Mouse (Mus musculus) brain, embryonic 14.5 days (tissue): ENCODE results near the gene Dnah3. TPM values are rescaled to one million over a fixed set of nuclear protein-coding genes. Genes with fewer than 3 reads are reported as not detected.

Source experiments
- DNase-seq: peaks from one replicate; pipeline ENCODE4 v3.0.0-alpha.2; 2011; ENCODE audit warnings: low read depth
- CTCF ChIP-seq: fragments of 200-500 bp; IDR thresholded peaks from 2 replicates; pipeline ENCODE4 v1.5.1; 2012; ENCODE audit warnings: inconsistent platforms, mild to moderate bottlenecking, moderate library complexity, borderline replicate concordance; ENCODE audit not compliant: insufficient read depth, insufficient read length; ENCODE audit errors: extremely low read depth
- POLR2A ChIP-seq: fragments of 200-500 bp; IDR thresholded peaks from 2 replicates; pipeline ENCODE4 v1.6.1; 2012; ENCODE audit warnings: mild to moderate bottlenecking, inconsistent platforms, borderline replicate concordance; ENCODE audit not compliant: poor library complexity, insufficient read depth, insufficient read length, severe bottlenecking; ENCODE audit errors: extremely low read depth
- polyA plus RNA-seq: library from polyadenylated mRNA; depleted of rRNA; stranded (reverse); fragments of >200 nt; gene quantifications from 2 replicates; pipeline ENCODE4 v1.2.3, GENCODE M21; 2012; rRNA removed

Gene Dnah3
- polyA plus RNA-seq: 0.10 and 0.15 TPM in 2 replicates

DNA sequence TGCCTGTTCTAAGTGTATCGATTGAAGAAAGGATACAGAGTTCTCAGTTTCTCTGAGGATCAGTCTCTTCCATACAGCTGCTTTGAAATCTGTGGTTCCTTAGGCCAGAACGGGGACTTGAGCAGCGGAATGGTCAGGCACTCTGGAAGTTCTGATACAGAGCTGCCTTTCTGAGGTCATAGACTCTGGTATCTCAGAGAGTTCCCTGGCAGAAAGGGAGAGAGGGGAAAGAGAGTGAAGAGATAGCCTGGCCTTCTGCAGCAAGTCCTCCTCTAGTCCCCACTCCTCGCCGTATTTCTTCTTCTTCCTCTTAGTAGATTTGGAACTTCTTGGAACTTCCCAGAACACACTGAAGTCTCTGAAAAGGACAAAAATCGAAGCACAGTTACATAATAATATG is at the start of gene Dnah3:
Gene Dnah3 (minus strand): TSS at position 101 of the 400 bp plus-strand sequence.
- DNase-seq: no peak
- TF ChIP-seq POLR2A (no peak), CTCF (no peak)

DNA sequence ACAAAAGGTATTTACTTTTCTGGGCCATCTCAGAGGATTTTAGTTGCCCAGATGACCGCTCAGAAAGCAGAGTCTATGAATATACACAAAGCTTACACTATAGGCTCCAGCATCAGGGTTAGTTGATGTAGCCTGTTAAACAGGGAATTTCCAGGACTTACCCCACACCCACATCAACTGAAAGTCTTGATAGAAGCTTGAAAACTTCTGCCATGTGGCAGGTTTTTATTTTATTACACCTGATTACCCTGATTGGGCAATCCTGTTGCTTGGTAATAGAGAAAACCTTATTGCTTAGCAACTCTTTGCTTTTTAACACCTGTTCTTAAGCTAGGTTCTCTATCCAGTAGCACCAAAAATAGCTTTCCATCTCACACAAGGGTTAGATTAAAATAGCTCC is 47.7 kb upstream of the Dnah3 start:
- DNase-seq: no peak

DNA sequence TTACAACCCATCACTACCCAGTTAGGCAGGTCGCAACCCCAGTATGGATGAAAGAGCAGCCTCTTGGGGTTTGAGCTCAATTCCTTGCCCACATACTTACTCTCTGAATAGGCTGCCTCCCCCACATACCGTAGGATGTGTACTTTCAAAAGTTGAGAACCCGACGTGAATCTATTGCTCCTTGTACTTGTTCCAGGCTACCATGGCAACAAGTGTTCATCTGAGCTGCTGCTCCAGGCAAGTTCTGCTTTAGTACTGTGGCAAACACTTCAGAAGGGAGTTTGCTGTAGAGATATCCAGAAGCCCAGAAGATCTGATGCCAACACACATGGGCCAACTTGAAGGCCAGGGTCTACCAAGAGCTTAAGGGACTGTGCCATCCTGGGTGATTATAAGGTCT is 33.9 kb upstream of the Dnah3 start:
- TF ChIP-seq CTCF (no peak), POLR2A (no peak)
- no peak for DNase-seq

More for the DNA sequence above, 47.7 kb upstream of the Dnah3 start:
- TF ChIP-seq CTCF (no peak), POLR2A (no peak)

DNA sequence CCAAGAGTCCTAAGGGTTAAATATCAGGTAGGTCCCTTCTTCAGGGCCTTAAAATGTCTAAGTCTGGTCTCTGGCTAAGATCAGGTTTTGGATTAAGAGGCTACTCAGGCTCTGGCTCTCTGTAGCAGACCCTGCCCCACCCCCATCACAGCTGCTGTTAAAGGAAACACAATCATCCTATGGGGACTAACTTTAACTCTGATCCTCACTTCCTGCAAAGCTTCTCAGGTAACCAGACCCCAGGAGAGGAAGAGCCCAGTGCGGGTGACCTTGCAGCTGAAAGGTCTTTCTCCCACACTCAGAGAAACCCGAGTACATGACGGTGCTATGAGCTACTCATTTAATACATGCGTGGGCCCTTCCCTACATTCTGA is 32.6 kb upstream of the Dnah3 start:
- TF ChIP-seq POLR2A (no peak), CTCF (no peak)
- DNase-seq: peak; percentile 2

DNA sequence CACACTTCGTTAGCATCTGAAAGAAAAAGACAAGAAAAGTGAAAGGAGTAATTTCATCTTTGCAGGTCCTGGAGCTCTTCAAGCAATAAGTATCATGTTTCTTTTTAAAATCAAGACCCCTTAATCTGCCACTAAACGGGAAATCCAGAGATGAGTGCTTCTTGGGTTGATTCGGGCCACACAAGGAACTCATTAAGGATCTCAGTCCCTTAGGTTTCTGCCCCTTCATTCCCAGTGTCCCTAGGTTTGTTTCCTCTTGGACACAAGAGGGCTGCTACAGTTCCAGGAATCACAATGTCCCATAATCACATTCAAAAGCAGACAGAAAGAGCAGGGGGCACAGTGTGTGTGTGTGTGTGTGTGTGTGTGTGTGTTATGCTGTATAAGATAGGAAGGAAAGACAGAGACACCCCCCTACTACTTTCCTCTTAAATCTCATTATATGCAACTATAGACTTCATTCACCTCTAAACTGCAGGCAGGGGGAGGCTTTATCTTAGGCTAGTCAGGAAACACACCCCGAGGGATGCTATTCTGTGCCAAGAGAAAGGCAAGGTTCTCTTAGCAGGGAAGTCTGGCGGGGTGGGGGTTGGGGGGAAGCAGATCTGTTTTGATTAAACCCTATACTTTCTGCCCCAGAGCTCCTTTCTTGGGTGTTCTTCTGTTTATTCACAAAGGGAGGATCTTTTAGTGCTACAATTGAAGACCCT is 32.1 kb upstream of the Dnah3 start:
- peak; percentile 35 for DNase-seq
- TF ChIP-seq CTCF (no peak), POLR2A (no peak)

DNA sequence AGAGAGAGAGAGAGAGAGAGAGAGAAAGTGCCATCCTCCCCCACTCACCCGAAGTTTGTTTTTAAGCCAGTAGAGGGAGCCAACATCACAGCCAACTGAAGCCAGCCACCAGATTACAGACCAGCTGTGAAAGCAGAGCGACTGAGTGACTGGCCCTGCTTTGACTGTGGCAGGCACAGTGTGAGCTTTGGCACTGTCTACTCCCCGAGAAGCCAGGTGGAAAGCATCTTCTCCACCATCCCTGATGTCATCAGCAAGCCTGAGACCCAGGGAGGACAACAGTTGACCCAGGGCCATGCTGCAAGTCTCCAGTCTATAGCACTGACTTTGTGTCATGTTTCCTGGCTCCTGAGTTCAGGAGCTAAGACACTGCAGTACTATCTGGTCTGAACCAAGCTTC is 29.8 kb upstream of the Dnah3 start:
- TF ChIP-seq CTCF: peak; percentile 89
- no peak for TF ChIP-seq POLR2A
- peak; percentile 84 for DNase-seq

DNA sequence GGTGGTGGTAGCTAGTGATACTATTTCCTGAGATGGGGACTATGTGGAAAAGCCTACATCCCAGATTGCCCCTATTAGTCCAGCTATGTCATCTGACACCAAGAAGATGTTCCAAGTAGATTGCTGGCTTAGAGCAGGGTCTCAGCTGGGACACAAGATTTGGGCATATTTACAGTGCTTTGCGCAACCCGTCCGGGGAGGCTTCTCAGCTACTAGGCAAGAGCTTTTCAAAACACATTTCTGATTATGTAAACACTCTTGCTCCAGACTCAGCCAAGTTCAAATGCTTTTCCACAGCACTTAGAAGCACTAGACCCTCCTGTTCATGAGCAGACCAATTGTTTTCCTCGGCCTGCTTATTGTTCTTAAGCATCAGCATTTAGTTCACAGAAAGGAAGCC is 28.7 kb upstream of the Dnah3 start:
- TF ChIP-seq POLR2A (no peak), CTCF (no peak)
- DNase-seq: no peak

DNA sequence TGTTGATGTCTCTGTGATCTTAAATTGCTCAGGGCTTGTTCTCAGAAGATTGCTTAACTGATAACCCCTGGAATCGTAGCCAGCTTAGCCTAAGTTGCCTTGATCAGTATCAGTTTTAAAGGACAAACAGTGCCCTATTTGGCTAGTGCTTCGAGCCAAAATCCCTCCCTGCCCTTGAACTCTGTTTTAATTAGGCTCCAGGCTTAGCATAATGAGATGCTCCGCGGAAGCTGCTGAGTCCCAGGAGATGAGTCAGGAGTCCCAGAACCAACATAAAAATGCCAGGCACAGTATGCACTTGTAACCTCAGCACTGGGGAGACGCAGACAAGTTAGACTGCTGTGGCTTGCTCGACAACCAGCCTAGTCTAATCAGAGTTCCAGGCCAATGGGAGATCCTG is 22.4 kb upstream of the Dnah3 start:
- DNase-seq: peak; percentile 54
- TF ChIP-seq POLR2A (no peak), CTCF (no peak)

DNA sequence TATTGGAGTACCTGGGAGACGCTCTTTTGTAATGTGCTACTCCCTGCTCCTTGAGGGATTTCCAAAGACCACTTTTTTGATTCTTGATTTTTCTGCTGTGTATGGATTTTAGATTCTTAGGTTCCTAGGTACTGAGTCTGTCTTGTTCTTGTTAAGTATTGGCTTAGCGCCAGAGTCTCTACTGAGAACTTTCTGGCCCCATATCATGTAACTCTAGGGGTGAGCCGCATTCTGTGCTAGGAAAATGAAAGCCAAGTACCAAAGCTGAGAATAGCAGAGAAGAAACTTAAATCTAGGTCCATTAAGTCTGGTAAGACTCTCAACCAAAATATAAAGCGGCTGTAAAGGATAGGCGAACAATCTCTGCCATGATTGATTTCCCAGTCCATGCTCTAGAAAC is 21.9 kb upstream of the Dnah3 start:
- TF ChIP-seq CTCF (no peak), POLR2A (no peak)
- no peak for DNase-seq

DNA sequence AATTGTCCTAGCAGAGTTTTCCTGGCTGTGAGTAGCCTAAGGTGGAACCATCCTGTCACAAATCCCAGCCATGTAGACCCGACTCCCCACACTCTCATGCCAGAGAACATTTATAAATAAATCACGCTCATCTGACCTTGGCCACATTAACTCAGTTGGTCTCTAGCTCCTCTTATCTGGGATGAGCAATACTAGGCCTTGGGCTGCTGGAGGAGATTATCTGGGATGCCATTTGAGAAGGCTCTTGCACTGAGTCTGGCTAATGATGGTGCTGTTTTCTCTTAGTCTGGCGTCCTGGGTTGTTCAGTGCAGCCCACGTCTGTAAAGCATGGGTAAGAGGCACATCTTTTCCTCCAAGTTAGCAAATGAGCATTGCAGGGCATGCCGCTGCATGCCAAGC is 14.6 kb upstream of the Dnah3 start:
- TF ChIP-seq POLR2A: no peak
- TF ChIP-seq CTCF: no peak
- no peak for DNase-seq

DNA sequence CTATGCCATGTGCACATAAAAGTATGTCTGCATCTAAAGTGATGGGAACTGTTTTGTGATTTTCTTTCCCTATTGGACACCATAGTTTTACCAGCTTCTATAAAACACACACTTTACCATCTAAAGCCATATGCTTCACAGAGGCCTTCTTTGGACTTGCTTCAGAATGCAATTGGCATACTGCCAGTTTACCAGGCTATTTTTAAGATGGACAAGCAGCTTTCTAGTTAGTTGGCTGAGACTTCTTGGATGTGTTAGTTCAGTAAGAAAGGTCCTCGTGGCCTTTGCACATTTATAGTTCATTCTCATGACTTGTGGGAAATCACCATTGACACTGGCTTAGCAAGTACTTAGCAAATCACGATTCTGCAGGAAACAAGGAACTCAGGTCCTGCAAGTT is 11.3 kb upstream of the Dnah3 start:
- TF ChIP-seq POLR2A (no peak), CTCF (no peak)
- peak; percentile 52 for DNase-seq

DNA sequence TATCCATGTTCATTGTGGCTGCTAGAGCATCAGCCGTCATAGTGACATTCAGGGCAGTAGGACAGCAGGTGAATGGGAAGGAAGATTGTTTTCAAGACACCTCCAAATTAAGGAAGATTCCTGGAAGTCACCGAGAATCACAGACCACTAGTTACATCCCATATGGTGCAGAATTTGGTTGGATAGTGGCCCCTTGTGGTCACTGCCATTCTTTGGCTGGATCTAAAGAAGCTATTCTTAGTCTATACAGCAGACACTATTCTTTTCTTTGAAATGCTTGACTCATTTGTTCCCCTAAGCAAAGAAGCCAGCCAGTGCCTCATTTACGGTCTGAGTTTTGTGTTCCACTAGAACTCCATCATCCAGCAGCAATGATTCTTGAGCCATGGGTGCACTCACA is 9.9 kb upstream of the Dnah3 start:
- peak; percentile 32 for DNase-seq
- no peak for TF ChIP-seq POLR2A
- peak; percentile 18; the same call in 1 of the 2 replicates for TF ChIP-seq CTCF
